Mouse (Mus musculus) lung, postnatal 0 days (tissue): Measurements from ENCODE around the gene Eid2b.

Source experiments
- CTCF ChIP-seq: IDR thresholded peaks from 2 replicates; pipeline ENCODE4 v1.5.1; 2016; ENCODE audit warnings: antibody characterized with exemption, mild to moderate bottlenecking
- EP300 ChIP-seq: IDR thresholded peaks from 2 replicates; pipeline ENCODE4 v1.6.1; 2016; ENCODE audit warnings: antibody characterized with exemption, mild to moderate bottlenecking, control low read depth

DNA sequence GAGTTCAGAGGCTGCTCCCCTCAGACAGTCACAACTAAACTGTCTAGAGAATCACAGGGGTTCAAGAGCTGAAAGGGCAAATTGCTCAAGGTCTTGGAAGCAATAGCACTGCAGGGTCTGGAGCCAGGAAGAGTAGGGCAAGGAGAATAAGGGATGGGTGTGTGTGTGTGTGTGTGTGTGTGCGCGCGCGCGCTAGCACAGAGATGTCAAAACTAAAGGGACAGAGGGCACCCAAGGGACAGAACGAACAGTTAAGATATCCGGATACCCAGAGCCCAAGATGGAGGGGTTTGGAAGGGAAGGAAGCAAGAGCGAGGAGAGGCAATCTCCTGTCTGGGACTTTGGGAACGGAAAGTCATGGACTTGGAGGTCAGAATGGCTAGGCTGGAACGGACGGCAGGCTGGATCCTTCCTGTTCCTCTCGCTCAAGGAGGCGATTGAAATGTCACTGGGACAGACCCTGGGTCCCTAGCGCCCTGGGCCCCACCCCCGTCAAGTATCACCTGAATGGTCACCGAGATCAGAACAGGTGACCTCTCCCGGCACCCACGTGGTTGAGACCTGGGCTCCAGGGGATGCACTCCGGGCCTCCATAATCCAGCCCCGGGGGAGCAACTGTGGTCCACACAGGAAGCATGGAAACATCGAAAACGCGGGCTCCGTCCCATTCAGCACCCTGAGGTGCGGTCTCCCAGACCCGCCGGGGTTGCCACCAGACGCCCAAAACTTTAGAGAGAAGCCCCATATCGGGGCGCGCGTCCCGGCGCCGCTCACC is 33.8 kb downstream of the Eid2b start:
- TF ChIP-seq EP300 (no peak), CTCF (no peak)
